Mouse (Mus musculus) hindbrain, postnatal 0 days (tissue): ENCODE measurements around the gene Hps3. TPM values are rescaled to one million over a fixed set of nuclear protein-coding genes. Genes with fewer than 3 reads are reported as not detected.

Experiments
- ATAC-seq: fragments of 200-750 bp; cut with Nextera tagmentation; 2 replicates; pipeline ENCODE4 v1.8.0; 2017; ENCODE audit warnings: mild to moderate bottlenecking, moderate TSS enrichment, moderate library complexity
- DNase-seq: peaks from one replicate; pipeline ENCODE4 v3.0.0-alpha.2; 2015; ENCODE audit warnings: low spot score
- H3K27ac ChIP-seq: fragments of 300-500 bp; sonication (generic); 2 replicates; pipeline ENCODE4 v1.5.1; 2014; ENCODE audit warnings: mild to moderate bottlenecking
- H3K27me3 ChIP-seq: fragments of 300-500 bp; sonication (generic); 2 replicates; pipeline ENCODE4 v1.6.1; 2014; ENCODE audit warnings: low read length, mixed read lengths; ENCODE audit not compliant: insufficient read depth
- H3K36me3 ChIP-seq: fragments of 300-500 bp; sonication (generic); 2 replicates; pipeline ENCODE4 v1.6.1; 2014; ENCODE audit warnings: low read length, mixed read lengths; ENCODE audit not compliant: insufficient read depth
- H3K4me1 ChIP-seq: fragments of 300-500 bp; sonication (generic); 2 replicates; pipeline ENCODE4 v1.6.1; 2014; ENCODE audit warnings: antibody characterized with exemption, low read length, mixed read lengths; ENCODE audit not compliant: insufficient read depth
- H3K4me2 ChIP-seq: fragments of 300-500 bp; sonication (generic); 2 replicates; pipeline ENCODE4 v1.6.1; 2014; ENCODE audit warnings: low read depth, mild to moderate bottlenecking, low read length, moderate library complexity, mixed read lengths
- H3K4me3 ChIP-seq: fragments of 300-500 bp; sonication (generic); 2 replicates; pipeline ENCODE4 v1.5.1; 2014; ENCODE audit warnings: low read length
- H3K9ac ChIP-seq: fragments of 300-500 bp; sonication (generic); replicated peaks from 2 replicates; pipeline ENCODE4 v1.6.1; 2014; ENCODE audit warnings: mild to moderate bottlenecking, low read length, moderate library complexity, mixed read lengths
- H3K9me3 ChIP-seq: fragments of 300-500 bp; sonication (generic); 2 replicates; pipeline ENCODE4 v1.6.1; 2016; ENCODE audit warnings: low read length, mixed read lengths
- CTCF ChIP-seq: IDR thresholded peaks from 2 replicates; pipeline ENCODE4 v1.5.1; 2016; ENCODE audit warnings: antibody characterized with exemption, control low read depth, low read depth
- WGBS: fragments of 180-500 bp; shearing (Covaris S2); extraction: QIAGEN DNeasy Blood & Tissue Kit; methylation state at CpG from one replicate; pipeline ENCODE4 v1.1.7; 2014; 5-methylcytosine and 5-hydroxymethylcytosine counted together
- polyA plus RNA-seq: library from polyadenylated mRNA; unstranded; fragments of >200 nt; fragmentation: Nextera tagmentation; extraction: Ambion mirVana; gene quantifications from 2 replicates; pipeline ENCODE4 v1.2.1, GENCODE M21; 2015
- total RNA-seq: library from RNA; depleted of rRNA; stranded (reverse); fragments of >200 nt; gene quantifications from 2 replicates; pipeline ENCODE4 v1.2.3, GENCODE M21; 2014

Hps3 gene
- total and polyA plus RNA-seq, 2 experiments from 2014 or later: 11.2 to 15.6 TPM

- Histone ChIP-seq H3K9me3 (no peaks in the 10 kb centered on the region), H3K4me3 (no peak overlapping the region), H3K27ac (no peak overlapping the region), H3K36me3 (no peaks in the 10 kb centered on the region), H3K27me3 (no peaks in the 10 kb centered on the region), H3K9ac (no peak overlapping the region), H3K4me1 (no peaks in the 10 kb centered on the region), H3K4me2 (no peak overlapping the region)
- WGBS: 85% methylated on average over 2 of the region's 2 CpGs
- DNase-seq (no peak), ATAC-seq (no peak)
- TF ChIP-seq CTCF: no peak
These were observed 70.4 kb downstream of the Hps3 start for GRCm38 (mm10) chr3:19964625-19965188.

GRCm38 (mm10) chr3:19962769-19963513 is 72.2 kb downstream of the Hps3 start:
- Histone ChIP-seq H3K4me2 (no peak overlapping the region), H3K27me3 (no peaks in the 10 kb centered on the region), H3K4me1 (no peaks in the 10 kb centered on the region), H3K4me3 (no peak overlapping the region), H3K9ac (no peak overlapping the region), H3K9me3 (no peaks in the 10 kb centered on the region), H3K36me3 (no peaks in the 10 kb centered on the region), H3K27ac (no peak overlapping the region)
- WGBS: 90% methylated on average over 3 of the region's 3 CpGs
- no peak for TF ChIP-seq CTCF
- no peak for ATAC-seq
- DNase-seq: no peak

GRCm38 (mm10) chr3:19961341-19961740 is 73.8 kb downstream of the Hps3 start:
- Histone ChIP-seq H3K36me3 (no peaks in the 10 kb centered on the region), H3K4me1 (no peaks in the 10 kb centered on the region), H3K4me3 (no peak overlapping the region), H3K27me3 (no peaks in the 10 kb centered on the region), H3K9ac (no peak overlapping the region), H3K4me2 (no peak overlapping the region), H3K9me3 (no peaks in the 10 kb centered on the region), H3K27ac (no peak overlapping the region)
- ATAC-seq: no peak
- DNase-seq: no peak
- no peak for TF ChIP-seq CTCF
- 82% methylated on average over 2 of the region's 2 CpGs for WGBS

GRCm38 (mm10) chr3:19960570-19961114 is 74.5 kb downstream of the Hps3 start:
- WGBS: 51% methylated on average over 3 of the region's 3 CpGs
- Histone ChIP-seq H3K4me1 (no peaks in the 10 kb centered on the region), H3K27ac (no peak overlapping the region), H3K27me3 (no peaks in the 10 kb centered on the region), H3K36me3 (no peaks in the 10 kb centered on the region), H3K9me3 (no peaks in the 10 kb centered on the region), H3K4me3 (no peak overlapping the region), H3K4me2 (no peak overlapping the region), H3K9ac (no peak overlapping the region)
- 0 out of 2 replicates have a peak, but pooled peaks have one; percentile 18 for ATAC-seq
- no peak for TF ChIP-seq CTCF
- no peak for DNase-seq

- Histone ChIP-seq H3K9ac (no peak overlapping the region), H3K9me3 (no peaks in the 10 kb centered on the region), H3K4me1 (no peaks in the 10 kb centered on the region), H3K27me3 (no peaks in the 10 kb centered on the region), H3K4me3 (no peak overlapping the region), H3K36me3 (no peaks in the 10 kb centered on the region), H3K27ac (no peak overlapping the region), H3K4me2 (0 out of 2 replicates have a peak overlapping the region, but pooled peaks have one; percentile 24)
- TF ChIP-seq CTCF: no peak
- 67% methylated on average over 1 of the region's 1 CpGs for WGBS
- no peak for ATAC-seq
- no peak for DNase-seq
These were observed 76.1 kb downstream of the Hps3 start for GRCm38 (mm10) chr3:19958983-19959382.

GRCm38 (mm10) chr3:19958031-19958430 is 77.1 kb downstream of the Hps3 start:
- no peak for TF ChIP-seq CTCF
- H3K4me2 ChIP-seq: peak overlapping the region; percentile 46
- no peak for ATAC-seq

GRCm38 (mm10) chr3:19956885-19957284 is 78.2 kb downstream of the Hps3 start, which contains the start of gene Cp:
TSS of gene Cp (plus strand) at chr3:19957054.
- no peaks in the 10 kb centered on the region for H3K27me3 ChIP-seq
- no peaks in the 10 kb centered on the region for H3K4me1 ChIP-seq
- TF ChIP-seq CTCF: no peak
- peak; percentile 43; the same call in 1 of the 2 replicates for ATAC-seq
- peak; percentile 51 for DNase-seq
- peak within 1 kb of the TSS; percentile 41; the same call in 1 of the 2 replicates for H3K27ac ChIP-seq
- H3K4me2 ChIP-seq: peak within 1 kb of the TSS; percentile 46
- H3K4me3 ChIP-seq: peak within 1 kb of the TSS; percentile 9
- H3K9me3 ChIP-seq: no peaks in the 10 kb centered on the region
- WGBS: 13% methylated on average over 5 of the region's 5 CpGs
- H3K9ac ChIP-seq: no peak within 1 kb of the TSS
- H3K36me3 ChIP-seq: no peaks in the 10 kb centered on the region

More at GRCm38 (mm10) chr3:19958031-19958430, 77.1 kb downstream of the Hps3 start:
- Histone ChIP-seq H3K36me3 (no peaks in the 10 kb centered on the region), H3K27ac (no peak overlapping the region), H3K4me1 (no peaks in the 10 kb centered on the region), H3K4me3 (no peak overlapping the region), H3K9ac (no peak overlapping the region), H3K27me3 (no peaks in the 10 kb centered on the region), H3K9me3 (no peaks in the 10 kb centered on the region)
- no peak for DNase-seq
